Mouse (Mus musculus) 3T3-L1 (cell line): Measurements from ENCODE around the gene Rhox7a.
A peak's percentile ranks its signal among the peaks of the same experiment; 100 is the strongest.
"Not testable (repeated sequence)": the region's sequence is repeated elsewhere in the genome, so short reads cannot be mapped to it uniquely, and the experiment has no call there.

Experiments used
- DNase-seq: peaks from one replicate; pipeline ENCODE4 v3.0.0-alpha.2; 2015; ENCODE audit warnings: low read depth, low spot score

Rhox7a gene

DNA sequence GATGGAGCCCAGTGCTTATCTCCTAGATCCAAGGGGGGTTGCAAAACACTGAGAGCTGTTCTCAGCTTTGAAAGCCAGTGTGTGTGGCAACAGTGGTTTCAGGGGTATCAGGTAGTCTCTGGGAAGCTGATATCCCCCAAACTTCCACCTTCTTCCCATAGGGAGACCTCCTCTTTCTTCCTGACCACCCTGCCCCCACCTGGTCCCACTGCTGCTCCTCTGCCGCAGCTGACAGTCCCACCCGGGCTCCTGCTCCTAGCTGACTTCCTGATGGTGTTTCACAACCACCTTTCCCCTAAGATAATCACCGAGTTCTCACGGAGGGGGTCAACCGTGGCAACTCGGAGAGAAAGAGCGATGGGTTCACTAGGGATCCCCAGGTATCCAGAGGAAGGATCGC, at the start of gene Rhox7a:
Gene Rhox7a, plus strand, starts transcription at position 301 of the 400 bp plus-strand sequence.
- DNase-seq = not testable (repeated sequence)

DNA sequence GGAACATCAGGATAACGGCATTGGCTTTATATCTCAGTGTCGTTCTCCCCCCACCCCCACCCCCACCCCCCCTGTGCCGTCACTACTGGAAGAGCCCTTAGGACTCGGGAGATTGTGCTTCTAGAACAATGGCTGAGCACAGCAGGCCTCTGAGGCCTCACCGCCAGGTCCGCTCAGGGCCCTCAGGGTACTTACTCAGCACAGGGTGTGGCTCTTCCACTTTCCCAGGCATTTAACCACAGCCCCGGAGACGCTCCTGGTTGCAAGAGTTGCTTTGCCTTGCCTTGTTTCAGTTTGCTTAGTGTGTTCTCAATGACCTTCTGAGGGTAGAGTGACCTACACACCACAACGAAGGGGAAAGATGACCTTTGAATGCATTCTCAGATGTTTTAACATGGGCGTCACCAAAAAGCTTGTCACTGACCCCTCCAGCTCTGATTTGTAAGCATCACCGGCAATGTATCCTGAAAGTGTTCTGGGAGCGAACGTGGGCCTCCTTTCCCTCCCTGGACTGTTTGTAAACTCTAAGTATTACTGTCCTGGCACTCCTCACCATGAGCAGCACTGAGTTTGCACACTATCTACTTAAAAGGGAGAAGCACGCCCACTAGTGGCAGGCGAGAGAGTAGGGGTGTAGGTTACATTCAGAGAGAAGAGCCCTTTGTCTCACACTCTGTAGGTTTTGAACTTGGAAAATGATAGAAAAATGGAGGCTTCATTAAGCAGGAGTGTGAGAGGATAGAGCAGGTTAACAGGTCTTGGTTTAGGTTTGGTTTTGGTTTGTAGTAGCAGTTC, 24.0 kb upstream of the Rhox7a start:
- peak; percentile 40 for DNase-seq

DNA sequence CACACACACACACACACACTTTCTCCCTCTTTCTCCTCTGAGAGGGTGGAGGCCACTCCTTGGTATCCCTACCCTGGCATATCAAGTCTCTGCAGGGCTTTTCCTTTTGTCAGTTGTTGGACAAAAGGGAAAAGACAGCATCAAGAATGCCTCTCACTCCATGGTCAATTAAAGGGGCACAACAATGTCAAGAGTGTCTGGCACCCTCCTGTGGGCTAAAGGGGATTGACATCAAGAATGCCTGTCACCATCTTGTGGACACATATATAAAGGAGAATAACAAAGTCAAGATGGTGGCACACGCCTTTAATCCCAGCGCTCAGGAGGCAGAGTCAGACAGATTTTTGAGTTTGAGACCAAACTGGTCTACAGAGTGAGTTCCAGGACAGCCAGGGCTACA, 22.1 kb upstream of the Rhox7a start:
- peak; percentile 22 for DNase-seq

GRCm38 (mm10) chrX:37811179-37811578, 20.3 kb upstream of the Rhox7a start:
- peak; percentile 72 for DNase-seq

DNA sequence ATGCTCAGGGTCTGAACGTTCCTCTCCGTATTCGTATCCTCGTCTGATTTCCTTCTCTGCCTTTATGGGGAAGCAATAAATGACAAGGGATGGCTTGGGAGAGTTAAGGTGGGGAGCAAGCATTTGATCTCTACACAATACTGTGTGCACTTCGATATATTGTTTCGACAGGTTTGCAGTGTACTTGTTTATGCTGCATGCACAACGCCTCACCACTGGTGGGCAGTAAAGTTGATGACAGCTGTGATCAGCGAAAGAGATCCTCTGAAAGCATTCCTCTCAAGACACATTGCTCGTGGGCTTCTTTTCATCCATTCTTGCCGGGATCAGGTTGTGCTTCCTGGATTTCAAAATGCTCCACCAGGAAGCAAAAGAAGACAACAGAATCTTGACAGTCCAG, 15.8 kb upstream of the Rhox7a start:
- no peak for DNase-seq

- DNase-seq = not testable (repeated sequence)
Observed at GRCm38 (mm10) chrX:37826610-37827009, 4.9 kb upstream of the Rhox7a start, which contains the start of gene Rhox6. Gene Rhox6 (plus strand): TSS chrX:37826910.

DNA sequence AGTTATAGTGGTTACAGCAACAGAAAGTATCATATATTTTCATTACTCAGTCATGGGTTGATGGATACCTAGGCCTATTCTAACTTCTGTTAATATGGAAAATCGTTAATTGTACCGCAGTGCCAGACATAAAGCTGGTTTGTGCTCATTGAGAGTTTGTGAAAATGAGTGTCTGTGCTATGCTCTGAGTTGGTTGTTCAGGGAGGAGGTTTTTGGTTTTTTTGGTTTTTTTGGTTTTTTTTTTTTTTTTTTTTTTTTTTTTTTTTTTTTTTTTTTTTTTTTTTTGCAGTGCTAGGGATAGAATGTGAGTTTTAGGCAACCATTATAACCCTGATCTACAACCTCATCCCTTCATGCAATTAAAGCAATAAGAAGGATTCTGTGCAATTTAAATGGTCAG, 40.2 kb downstream of the Rhox7a start:
- no peak for DNase-seq

- no peak for DNase-seq
Observed at GRCm38 (mm10) chrX:37878844-37879243, 47.4 kb downstream of the Rhox7a start, which contains the start of gene Rhox8. Gene Rhox8 (minus strand): TSS chrX:37878944.
